Mouse (Mus musculus) heart, adult 2 months (tissue): ENCODE data around the gene Pou6f1. TPM values are rescaled to one million over a fixed set of nuclear protein-coding genes. Genes with fewer than 3 reads are reported as not detected.

Source experiments
- DNase-seq, 2 experiments: peaks; one replicate each; pipeline ENCODE4 v3.0.0; 2021
- H3K27ac ChIP-seq: fragments of 200-600 bp; 2 replicates; pipeline ENCODE4 v1.8.1; 2022
- H3K27me3 ChIP-seq: fragments of 200-500 bp; 2 replicates; pipeline ENCODE4 v1.6.1; 2012; ENCODE audit warnings: mild to moderate bottlenecking, low read length, inconsistent platforms, mixed read lengths; ENCODE audit not compliant: control insufficient read depth, insufficient read depth
- H3K36me3 ChIP-seq: fragments of 200-500 bp; 2 replicates; pipeline ENCODE4 v1.6.1; 2012; ENCODE audit warnings: low read length, inconsistent platforms; ENCODE audit not compliant: control insufficient read depth, insufficient read depth
- H3K4me1 ChIP-seq: fragments of 200-500 bp; 2 replicates; pipeline ENCODE4 v1.6.1; 2011; ENCODE audit warnings: low read length; ENCODE audit not compliant: control insufficient read depth, insufficient read depth
- H3K4me3 ChIP-seq: fragments of 200-600 bp; 2 replicates; pipeline ENCODE4 v1.8.1; 2022
- H3K79me2 ChIP-seq: fragments of 200-500 bp; replicated peaks from 2 replicates; pipeline ENCODE4 v1.6.1; 2012; ENCODE audit warnings: mild to moderate bottlenecking, inconsistent platforms, low read length, moderate library complexity, mixed read lengths; ENCODE audit not compliant: control insufficient read depth, insufficient read depth
- H3K9ac ChIP-seq: fragments of 200-500 bp; 2 replicates; pipeline ENCODE4 v1.6.1; 2012; ENCODE audit warnings: low read depth, mild to moderate bottlenecking, control low read depth, inconsistent platforms, low read length, mixed read lengths
- CTCF ChIP-seq: fragments of 200-600 bp; IDR thresholded peaks from 2 replicates; pipeline ENCODE4 v1.8.1; 2022; ENCODE audit warnings: antibody characterized with exemption, mild to moderate bottlenecking, moderate library complexity
- EP300 ChIP-seq: fragments of 200-500 bp; IDR thresholded peaks from 2 replicates; pipeline ENCODE4 v1.6.1; 2011; ENCODE audit warnings: low read depth, low read length, control low read depth; ENCODE audit not compliant: insufficient read depth
- POLR2A ChIP-seq: fragments of 200-500 bp; IDR thresholded peaks from 2 replicates; pipeline ENCODE4 v1.6.1; 2011; ENCODE audit warnings: mild to moderate bottlenecking, low read depth, low read length, control low read depth; ENCODE audit not compliant: insufficient read depth
- WGBS: fragments of 180-500 bp; shearing (Covaris S2); methylation state at CpG from one replicate; pipeline ENCODE4 v1.1.7; 2018; 5-methylcytosine and 5-hydroxymethylcytosine counted together
- intact Hi-C: fragments of 180-260 bp; cut with DNase I; formaldehyde crosslinking; loops from one replicate; pipeline ENCODE4 v1.15.1; 2025
- polyA plus RNA-seq: library from polyadenylated mRNA; depleted of rRNA; stranded (reverse); fragments of >200 nt; gene quantifications from 2 replicates; pipeline ENCODE4 v1.2.3, GENCODE M21; 2012
- total RNA-seq, 2 experiments: library from RNA; stranded (reverse); gene quantifications; 2 replicates each; pipeline ENCODE4 v1.2.3; 2021

Pou6f1 gene
- total and polyA plus RNA-seq, 3 experiments, result 8.0 to 13.7 (median 11.5) TPM

GRCm38 (mm10) chr15:100636700-100637501 is 37.1 kb upstream of the Pou6f1 start, which contains the start of gene Smagp:
Smagp (minus strand) TSS chr15:100636940.
- Histone ChIP-seq H3K4me3 (peak within 1 kb of the TSS; percentile 77), H3K79me2 (no peaks in the 10 kb centered on the region), H3K9ac (peak within 1 kb of the TSS; percentile 93), H3K4me1 (peaks cover 12% of the 10 kb centered on the region), H3K36me3 (no peaks in the 10 kb centered on the region), H3K27me3 (no peaks in the 10 kb centered on the region; the same call in 1 of the 2 replicates), H3K27ac (peak within 1 kb of the TSS; percentile 79)
- WGBS, result under 1% methylated on average over 77 of the region's 77 CpGs
- TF ChIP-seq CTCF (no peak), POLR2A (no peak; the same call in 1 of the 2 replicates), EP300 (no peak)
- intact Hi-C loops, result loop anchor here (1.0 to 5.0 kb wide), 2 partner anchors 22 to 45 kb away; partner anchors contain the start of gene Dazap2
- peak; percentile 80 to 85 for DNase-seq

GRCm38 (mm10) chr15:100635851-100636645 is 36.3 kb upstream of the Pou6f1 start:
- H3K27ac ChIP-seq, result peak overlapping the region; percentile 79
- intact Hi-C loops, result loop anchor here (5.0 kb wide), 1 partner anchor 46 kb away; no protein-coding TSS in a partner anchor
- no peaks in the 10 kb centered on the region for H3K79me2 ChIP-seq

GRCm38 (mm10) chr15:100635239-100635638 is 35.5 kb upstream of the Pou6f1 start:
- H3K27me3 ChIP-seq, result no peaks in the 10 kb centered on the region; the same call in 1 of the 2 replicates
- H3K4me1 ChIP-seq, result peaks cover 12% of the 10 kb centered on the region
- H3K9ac ChIP-seq, result no peak overlapping the region
- no peaks in the 10 kb centered on the region; the same call in 1 of the 2 replicates for H3K36me3 ChIP-seq
- intact Hi-C loops, result loop anchor here (5.0 kb wide), 1 partner anchor 47 kb away; no protein-coding TSS in a partner anchor
- peak overlapping the region; percentile 79; the same call in 1 of the 2 replicates for H3K27ac ChIP-seq
- peak overlapping the region; percentile 77; the same call in 1 of the 2 replicates for H3K4me3 ChIP-seq
- no peak for DNase-seq
- 37% methylated on average over 9 of the region's 9 CpGs for WGBS
- no peak for TF ChIP-seq POLR2A
- TF ChIP-seq CTCF, result no peak
- TF ChIP-seq EP300, result no peak
- H3K79me2 ChIP-seq, result no peaks in the 10 kb centered on the region

More at GRCm38 (mm10) chr15:100635851-100636645, 36.3 kb upstream of the Pou6f1 start:
- Histone ChIP-seq H3K9ac (peak overlapping the region; percentile 93), H3K36me3 (no peaks in the 10 kb centered on the region; the same call in 1 of the 2 replicates), H3K4me3 (peak overlapping the region; percentile 77), H3K27me3 (no peaks in the 10 kb centered on the region; the same call in 1 of the 2 replicates), H3K4me1 (peaks cover 17% of the 10 kb centered on the region)
- WGBS, result 12% methylated on average over 38 of the region's 38 CpGs
- TF ChIP-seq POLR2A (no peak), EP300 (no peak)
- DNase-seq, result no peak

- WGBS, result 58% methylated on average over 10 of the region's 10 CpGs
- Histone ChIP-seq H3K79me2 (no peaks in the 10 kb centered on the region), H3K9ac (peak overlapping the region; percentile 36; the same call in 1 of the 2 replicates), H3K4me1 (peaks cover 14% of the 10 kb centered on the region), H3K27me3 (no peaks in the 10 kb centered on the region; the same call in 1 of the 2 replicates), H3K36me3 (no peaks in the 10 kb centered on the region; the same call in 1 of the 2 replicates), H3K27ac (peak overlapping the region; percentile 7; the same call in 1 of the 2 replicates), H3K4me3 (no peak overlapping the region)
- DNase-seq, result no peak
- TF ChIP-seq CTCF (no peak), EP300 (no peak), POLR2A (no peak)
- intact Hi-C loops, result no loop called here
Measured at GRCm38 (mm10) chr15:100633341-100633740, 33.6 kb upstream of the Pou6f1 start.

- Histone ChIP-seq H3K36me3 (no peaks in the 10 kb centered on the region; the same call in 1 of the 2 replicates), H3K79me2 (no peaks in the 10 kb centered on the region), H3K4me1 (peaks cover 12% of the 10 kb centered on the region), H3K4me3 (no peak overlapping the region), H3K27me3 (no peaks in the 10 kb centered on the region; the same call in 1 of the 2 replicates), H3K9ac (no peak overlapping the region), H3K27ac (peak overlapping the region; percentile 20; the same call in 1 of the 2 replicates)
- DNase-seq, result no peak
- 54% methylated on average over 5 of the region's 5 CpGs for WGBS
- intact Hi-C loops, result no loop called here
- no peak for TF ChIP-seq CTCF
- no peak for TF ChIP-seq EP300
Measured at GRCm38 (mm10) chr15:100632323-100632722, 32.5 kb upstream of the Pou6f1 start.
